8 mouse cellular contexts compared by ENCODE assay signal in the genomic region with DNA sequence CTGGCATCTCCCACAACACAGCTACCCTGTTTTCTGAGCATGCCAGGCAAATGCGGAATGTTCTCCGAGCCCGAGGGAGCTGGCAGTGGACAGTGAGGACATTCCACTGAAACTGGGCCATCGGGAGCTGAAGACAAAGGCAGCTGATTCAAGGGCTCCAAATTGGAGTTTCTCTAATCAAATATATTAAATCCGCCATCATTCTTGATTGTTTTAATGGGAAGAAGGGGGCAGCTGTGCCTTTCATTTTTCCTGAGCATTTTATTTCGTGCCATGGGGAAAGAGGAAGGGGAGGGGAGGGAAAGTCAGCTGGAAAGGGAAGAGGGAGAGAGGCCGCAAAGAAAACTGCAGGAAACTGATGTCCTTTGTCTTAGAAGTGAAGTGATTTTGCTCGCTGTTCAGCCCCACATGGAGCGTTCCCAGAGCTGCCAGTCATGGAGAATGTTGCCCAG.
A peak's percentile ranks its signal among the peaks of the same experiment; 100 is the strongest.
DNase-seq lines count a peak whose midpoint lies in the region; ATAC-seq and TF ChIP-seq lines count a peak whose summit lies in the region.
"Had no signal": no experiment of that assay in that cellular context is flagged by ENCODE, and none has a peak within 500 bp of the region (broad histone marks: within the 10 kb centered on the region; RNA-seq: fewer than 3 reads in every experiment).

No protein-coding gene starts in this region.

- H3K9ac ChIP-seq in heart, postnatal 0 days (replicated peaks; ENCODE audit: low read depth, low read length): no peak overlapping the region
- H3K9ac ChIP-seq in heart, embryonic 11.5 days (ENCODE audit: low read depth, low read length): no peak overlapping the region
- no peak overlapping the region for H3K9ac ChIP-seq in forebrain, embryonic 12.5 days
- H3K9ac ChIP-seq: heart, embryonic 12.5 days had no signal

- no peak for TF ChIP-seq POLR2A in brain, embryonic 14.5 days (IDR thresholded peaks at IDR 0.05; ENCODE audit: borderline replicate concordance, extremely low read depth, insufficient read depth, insufficient read length, poor library complexity, severe bottlenecking)

- H3K4me2 ChIP-seq in heart, postnatal 0 days (ENCODE audit: low read depth, low read length): no peak overlapping the region
- H3K4me2 ChIP-seq in heart, embryonic 11.5 days: no peak overlapping the region
- H3K4me2 ChIP-seq in forebrain, embryonic 12.5 days: no peak overlapping the region
- H3K4me2 ChIP-seq: heart, embryonic 12.5 days had no signal

- no peak for TF ChIP-seq CTCF in heart, postnatal 0 days (IDR thresholded peaks at IDR 0.05; ENCODE audit: low read depth)
- TF ChIP-seq CTCF in brain, embryonic 14.5 days (IDR thresholded peaks at IDR 0.05; ENCODE audit: borderline replicate concordance, extremely low read depth, insufficient read depth, insufficient read length): no peak

- H3K4me1 ChIP-seq in heart, postnatal 0 days (ENCODE audit: control insufficient read depth, insufficient read depth): 0 out of 2 replicates have a peak, but pooled peaks cover 13% of the 10 kb centered on the region
- H3K4me1 ChIP-seq in heart, embryonic 11.5 days (ENCODE audit: control insufficient read depth, insufficient read depth, low read length): no peaks in the 10 kb centered on the region
- peaks cover 32% of the 10 kb centered on the region for H3K4me1 ChIP-seq in forebrain, embryonic 12.5 days

- ATAC-seq in heart, postnatal 0 days (ENCODE audit: insufficient read depth, low read depth): no peak
- ATAC-seq in heart, embryonic 11.5 days (replicated peaks; ENCODE audit: insufficient number of reproducible peaks, low FRiP score, low TSS enrichment): no peak
- ATAC-seq in forebrain, embryonic 12.5 days (ENCODE audit: low FRiP score): 0 out of 2 replicates have a peak, but pooled peaks have one; percentile 9

- no peaks in the 10 kb centered on the region for H3K9me3 ChIP-seq in heart, postnatal 0 days (replicated peaks; ENCODE audit: control insufficient read depth, low read length)
- H3K9me3 ChIP-seq in heart, embryonic 11.5 days (replicated peaks; ENCODE audit: control insufficient read depth, low read length): no peaks in the 10 kb centered on the region
- H3K9me3 ChIP-seq in forebrain, embryonic 12.5 days: no peaks in the 10 kb centered on the region
- H3K9me3 ChIP-seq: heart, embryonic 12.5 days had no signal

- TF ChIP-seq EP300 in heart, postnatal 0 days (IDR thresholded peaks at IDR 0.05; ENCODE audit: low read depth): no peak

- 74% methylated on average over 9 of the region's 9 CpGs for WGBS in heart, postnatal 0 days
- WGBS in heart, embryonic 11.5 days (ENCODE audit: insufficient replicate concordance): 59% methylated on average over 9 of the region's 9 CpGs
- WGBS in forebrain, embryonic 12.5 days: 53% methylated on average over 9 of the region's 9 CpGs

- H3K27ac ChIP-seq in heart, postnatal 0 days (ENCODE audit: low read depth): peak overlapping the region; percentile 30; the same call in 1 of the 2 replicates
- no peak overlapping the region for H3K27ac ChIP-seq in heart, embryonic 11.5 days (ENCODE audit: low read depth, low read length)
- H3K27ac ChIP-seq in forebrain, embryonic 12.5 days: peak overlapping the region; percentile 75

- H3K27me3 ChIP-seq in heart, postnatal 0 days (ENCODE audit: control insufficient read depth, insufficient read depth, low read length): no peaks in the 10 kb centered on the region
- no peaks in the 10 kb centered on the region for H3K27me3 ChIP-seq in heart, embryonic 11.5 days (ENCODE audit: control insufficient read depth, insufficient read depth, low read length)
- H3K27me3 ChIP-seq in forebrain, embryonic 12.5 days: 0 out of 2 replicates have a peak, but pooled peaks cover 5% of the 10 kb centered on the region
- H3K27me3 ChIP-seq: heart, embryonic 12.5 days had no signal

- no peak overlapping the region for H3K4me3 ChIP-seq in heart, postnatal 0 days (ENCODE audit: low read depth, low read length)
- no peak overlapping the region for H3K4me3 ChIP-seq in heart, embryonic 11.5 days (ENCODE audit: low read depth, low read length)
- no peak overlapping the region for H3K4me3 ChIP-seq in forebrain, embryonic 12.5 days (replicated peaks)
- H3K4me3 ChIP-seq: heart, embryonic 12.5 days had no signal

- no peaks in the 10 kb centered on the region for H3K36me3 ChIP-seq in heart, postnatal 0 days (replicated peaks; ENCODE audit: control insufficient read depth, insufficient read depth, low read length)
- no peaks in the 10 kb centered on the region for H3K36me3 ChIP-seq in heart, embryonic 11.5 days (ENCODE audit: control insufficient read depth, insufficient read depth, low read length)
- no peaks in the 10 kb centered on the region for H3K36me3 ChIP-seq in forebrain, embryonic 12.5 days (replicated peaks)
- H3K36me3 ChIP-seq: heart, embryonic 12.5 days had no signal

- DNase-seq in heart, postnatal 0 days (ENCODE audit: low spot score): no peak
- DNase-seq in brain, embryonic 14.5 days (ENCODE audit: low read depth): peak; percentile 84
- DNase-seq in layer of hippocampus, postnatal 10 days (ENCODE audit: low spot score in 2 of 2): peak; percentile 57 to 58
- DNase-seq in lung, postnatal 4 days: no peak
- no peak for DNase-seq in yolk sac, embryonic 10.5 days (ENCODE audit: low spot score)

Comparison
In these comparisons a context has a peak if more than half of its experiments do, and no peak if none do; other contexts are left out.
1. DNase-seq: peak in brain, embryonic 14.5 days (single experiment) and layer of hippocampus, postnatal 10 days (2 of 2); none in heart, postnatal 0 days (single experiment), lung, postnatal 4 days (0 of 2) and yolk sac, embryonic 10.5 days (single experiment).